Mouse (Mus musculus) testis, adult 2 months (tissue): Measurements from ENCODE around the gene Nat14.

Experiments
- CTCF ChIP-seq: fragments of 200-500 bp; IDR thresholded peaks from 2 replicates; pipeline ENCODE4 v1.5.1; 2012; ENCODE audit warnings: low read depth, mild to moderate bottlenecking, inconsistent platforms, low read length, moderate library complexity; ENCODE audit not compliant: control insufficient read depth, insufficient read depth, insufficient replicate concordance
- POLR2A ChIP-seq: fragments of 200-500 bp; IDR thresholded peaks from 2 replicates; pipeline ENCODE4 v1.6.1; 2012; ENCODE audit warnings: low read depth, mild to moderate bottlenecking, inconsistent platforms, low read length, moderate library complexity; ENCODE audit not compliant: control insufficient read depth

GRCm38 (mm10) chr7:4971710-4972109 is 49.9 kb downstream of the Nat14 start:
- TF ChIP-seq CTCF (no peak), POLR2A (no peak)
